Mouse (Mus musculus) megakaryocyte, embryonic 14.5 days (primary cell): ENCODE measurements around the gene Dcp1a.

Experiments
- FLI1 ChIP-seq: IDR thresholded peaks from 2 replicates; pipeline ENCODE4 v1.6.1; 2012; ENCODE audit warnings: low read length, inconsistent platforms, mixed read lengths
- GATA1 ChIP-seq: IDR thresholded peaks from 3 replicates; pipeline ENCODE4 v1.6.1; 2012; ENCODE audit warnings: mixed read lengths, low read length, inconsistent platforms, borderline replicate concordance

- TF ChIP-seq GATA1 (no peak), FLI1 (no peak)
Observed at GRCm38 (mm10) chr14:30523356-30523755, 44.0 kb downstream of the Dcp1a start.
